Mouse (Mus musculus) limb, embryonic 14.5 days (tissue): ENCODE measurements around the gene Csgalnact2. TPM values are rescaled to one million over a fixed set of nuclear protein-coding genes. Genes with fewer than 3 reads are reported as not detected.

ENCODE experiments used
- ATAC-seq: fragments of 200-750 bp; cut with Nextera tagmentation; 2 replicates; pipeline ENCODE4 v1.8.0; 2017; ENCODE audit warnings: low read depth, moderate number of reproducible peaks, moderate TSS enrichment; ENCODE audit not compliant: low FRiP score
- DNase-seq: peaks from one replicate; pipeline ENCODE4 v3.0.0-alpha.2; 2015; ENCODE audit warnings: low spot score
- H3K27ac ChIP-seq: fragments of 300-500 bp; sonication (generic); replicated peaks from 2 replicates; pipeline ENCODE4 v1.5.1; 2014; ENCODE audit warnings: low read depth, mild to moderate bottlenecking, low read length, moderate library complexity, mixed read lengths
- H3K27me3 ChIP-seq: fragments of 300-500 bp; sonication (generic); 2 replicates; pipeline ENCODE4 v1.6.1; 2014; ENCODE audit warnings: low read length, mixed read lengths; ENCODE audit not compliant: control insufficient read depth, insufficient read depth
- H3K36me3 ChIP-seq: fragments of 300-500 bp; sonication (generic); 2 replicates; pipeline ENCODE4 v1.6.1; 2014; ENCODE audit warnings: mild to moderate bottlenecking, low read length, moderate library complexity, mixed read lengths; ENCODE audit not compliant: control insufficient read depth, insufficient read depth
- H3K4me1 ChIP-seq: fragments of 300-500 bp; sonication (generic); 2 replicates; pipeline ENCODE4 v1.6.1; 2014; ENCODE audit warnings: antibody characterized with exemption, low read length, mixed read lengths; ENCODE audit not compliant: control insufficient read depth, insufficient read depth
- H3K4me2 ChIP-seq: fragments of 300-500 bp; sonication (generic); replicated peaks from 2 replicates; pipeline ENCODE4 v1.6.1; 2014; ENCODE audit warnings: low read depth, mild to moderate bottlenecking, low read length, moderate library complexity; ENCODE audit not compliant: severe bottlenecking
- H3K4me3 ChIP-seq: fragments of 300-500 bp; sonication (generic); replicated peaks from 2 replicates; pipeline ENCODE4 v1.5.1; 2014; ENCODE audit warnings: low read length
- H3K9ac ChIP-seq: fragments of 300-500 bp; sonication (generic); 2 replicates; pipeline ENCODE4 v1.6.1; 2014; ENCODE audit warnings: mild to moderate bottlenecking, low read depth, low read length, moderate library complexity; ENCODE audit not compliant: severe bottlenecking
- H3K9me3 ChIP-seq: fragments of 300-500 bp; sonication (generic); 2 replicates; pipeline ENCODE4 v1.6.1; 2016; ENCODE audit warnings: low read length; ENCODE audit not compliant: control insufficient read depth
- POLR2A ChIP-seq: fragments of 200-500 bp; IDR thresholded peaks from 2 replicates; pipeline ENCODE4 v1.8.0; 2012; ENCODE audit warnings: inconsistent platforms, mild to moderate bottlenecking, moderate library complexity, borderline replicate concordance; ENCODE audit not compliant: insufficient read depth, insufficient read length; ENCODE audit errors: extremely low read depth
- WGBS: fragments of 180-500 bp; shearing (Covaris S2); extraction: QIAGEN DNeasy Blood & Tissue Kit; methylation state at CpG from one replicate; pipeline ENCODE4 v1.1.7; 2014; 5-methylcytosine and 5-hydroxymethylcytosine counted together
- polyA plus RNA-seq, 2 experiments: library from polyadenylated mRNA; depleted of rRNA in 1 of 2; stranded (reverse) in 1 of 2; unstranded in 1 of 2; fragments of >200 nt; fragmentation: Nextera tagmentation in 1 of 2; extraction: Ambion mirVana in 1 of 2; gene quantifications; 2 replicates each; pipeline versions ENCODE4 v1.2.1 to v1.2.3; 2012 to 2014

Csgalnact2 gene
- polyA plus RNA-seq, 2 experiments, result 11.6 to 20.8 TPM

- H3K9me3 ChIP-seq, result no peaks in the 10 kb centered on the region
- H3K27me3 ChIP-seq, result no peaks in the 10 kb centered on the region
- WGBS, result 83% methylated on average over 3 of the region's 3 CpGs
- TF ChIP-seq POLR2A, result no peak
- no peaks in the 10 kb centered on the region for H3K4me1 ChIP-seq
- ATAC-seq (no peak), DNase-seq (no peak)
- H3K27ac ChIP-seq, result no peak overlapping the region
- no peak overlapping the region for H3K9ac ChIP-seq
- no peak overlapping the region for H3K4me3 ChIP-seq
- H3K4me2 ChIP-seq, result no peak overlapping the region
- H3K36me3 ChIP-seq, result no peaks in the 10 kb centered on the region
Observed at GRCm38 (mm10) chr6:118082384-118082783, 56.6 kb downstream of the Csgalnact2 start.

GRCm38 (mm10) chr6:118080711-118081110 is 58.2 kb downstream of the Csgalnact2 start:
- WGBS, result 98% methylated on average over 4 of the region's 4 CpGs
- Histone ChIP-seq H3K9me3 (no peaks in the 10 kb centered on the region), H3K9ac (no peak overlapping the region), H3K36me3 (no peaks in the 10 kb centered on the region), H3K27me3 (no peaks in the 10 kb centered on the region), H3K4me2 (no peak overlapping the region), H3K4me3 (no peak overlapping the region), H3K4me1 (no peaks in the 10 kb centered on the region), H3K27ac (no peak overlapping the region)
- no peak for TF ChIP-seq POLR2A
- ATAC-seq (no peak), DNase-seq (no peak)

- ATAC-seq, result no peak
- H3K36me3 ChIP-seq, result no peaks in the 10 kb centered on the region
- no peak for DNase-seq
Observed at GRCm38 (mm10) chr6:118079762-118080465, 59.0 kb downstream of the Csgalnact2 start.

GRCm38 (mm10) chr6:118079292-118079691 is 59.6 kb downstream of the Csgalnact2 start:
- H3K9ac ChIP-seq, result no peak overlapping the region
- WGBS, result 51% methylated on average over 3 of the region's 3 CpGs
- no peak overlapping the region for H3K27ac ChIP-seq
- H3K36me3 ChIP-seq, result no peaks in the 10 kb centered on the region
- no peak for TF ChIP-seq POLR2A
- H3K27me3 ChIP-seq, result no peaks in the 10 kb centered on the region
- H3K4me2 ChIP-seq, result no peak overlapping the region
- no peak for DNase-seq
- ATAC-seq, result no peak
- no peak overlapping the region for H3K4me3 ChIP-seq
- H3K9me3 ChIP-seq, result no peaks in the 10 kb centered on the region
- no peaks in the 10 kb centered on the region for H3K4me1 ChIP-seq

More at GRCm38 (mm10) chr6:118079762-118080465, 59.0 kb downstream of the Csgalnact2 start:
- 56% methylated on average over 10 of the region's 10 CpGs for WGBS
- Histone ChIP-seq H3K4me2 (no peak overlapping the region), H3K9me3 (no peaks in the 10 kb centered on the region), H3K9ac (no peak overlapping the region), H3K4me1 (no peaks in the 10 kb centered on the region), H3K27me3 (no peaks in the 10 kb centered on the region), H3K27ac (no peak overlapping the region), H3K4me3 (no peak overlapping the region)
- no peak for TF ChIP-seq POLR2A

GRCm38 (mm10) chr6:118078751-118079150 is 60.2 kb downstream of the Csgalnact2 start:
- no peak overlapping the region for H3K4me3 ChIP-seq
- no peaks in the 10 kb centered on the region for H3K9me3 ChIP-seq
- no peaks in the 10 kb centered on the region for H3K36me3 ChIP-seq
- 56% methylated on average over 10 of the region's 10 CpGs for WGBS
- DNase-seq (no peak), ATAC-seq (no peak)
- H3K27ac ChIP-seq, result no peak overlapping the region
- no peak for TF ChIP-seq POLR2A
- H3K4me2 ChIP-seq, result no peak overlapping the region
- no peaks in the 10 kb centered on the region for H3K27me3 ChIP-seq
- no peak overlapping the region for H3K9ac ChIP-seq
- H3K4me1 ChIP-seq, result no peaks in the 10 kb centered on the region
